Comparison of ENCODE assay signal across 19 mouse cellular contexts in the genomic region with DNA sequence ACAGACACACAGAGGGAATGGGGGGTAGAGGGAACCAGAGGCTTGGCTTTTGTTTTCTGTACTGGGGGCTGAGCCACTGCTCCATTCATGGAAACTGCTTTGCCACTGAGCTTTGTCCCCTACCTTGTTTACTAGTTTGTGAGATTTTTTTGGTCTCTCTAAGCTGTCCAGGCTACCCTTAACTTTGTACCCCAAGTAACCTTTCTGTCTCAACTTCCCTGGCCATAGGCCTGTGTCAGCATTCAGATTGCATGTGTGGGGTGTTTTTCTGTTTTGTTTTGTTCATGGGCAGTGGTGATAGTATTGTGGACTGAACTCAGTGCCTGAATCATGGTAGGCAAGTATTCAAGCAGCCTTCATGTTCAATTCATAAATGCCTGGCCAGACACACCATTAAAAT. TPM values are rescaled to one million over a fixed set of nuclear protein-coding genes. Genes with fewer than 3 reads are reported as not detected.
"Had no signal": no experiment of that assay in that cellular context is flagged by ENCODE, and none has a peak within 500 bp of the region (broad histone marks: within the 10 kb centered on the region; RNA-seq: fewer than 3 reads in every experiment).

No protein-coding gene starts in this region.

- H3K36me3 ChIP-seq: midbrain, embryonic 15.5 days had no signal

- H3K4me2 ChIP-seq: lung, embryonic 15.5 days; midbrain, embryonic 11.5 days; midbrain, embryonic 13.5 days; midbrain, embryonic 15.5 days; neural tube, embryonic 12.5 days; stomach, embryonic 15.5 days had no signal

- ATAC-seq: lung, postnatal 0 days; midbrain, embryonic 13.5 days; midbrain, embryonic 15.5 days had no signal

- DNase-seq: lung, postnatal 14 days; lung, postnatal 36 days; right cerebral cortex, postnatal 14 days; thymus, adult 2 months; thymus, postnatal 25 days; thymus, postnatal 4 days had no signal

- H3K27me3 ChIP-seq: lung, embryonic 15.5 days; megakaryocyte, embryonic 14.5 days; midbrain, embryonic 13.5 days; midbrain, embryonic 15.5 days; neural tube, embryonic 12.5 days; stomach, embryonic 15.5 days had no signal

- H3K9me3 ChIP-seq: lung, embryonic 15.5 days; megakaryocyte, embryonic 14.5 days; midbrain, embryonic 13.5 days; midbrain, embryonic 15.5 days; neural tube, embryonic 12.5 days; stomach, embryonic 15.5 days had no signal

- H3K9ac ChIP-seq: lung, embryonic 15.5 days; midbrain, embryonic 13.5 days; midbrain, embryonic 15.5 days; neural tube, embryonic 12.5 days; stomach, embryonic 15.5 days had no signal

- H3K27ac ChIP-seq: lung, embryonic 15.5 days; midbrain, embryonic 13.5 days; midbrain, embryonic 15.5 days; neural tube, embryonic 12.5 days; stomach, embryonic 15.5 days; stomach, postnatal 0 days had no signal

- H3K4me3 ChIP-seq: lung, embryonic 15.5 days; megakaryocyte, embryonic 14.5 days; midbrain, embryonic 13.5 days; midbrain, embryonic 15.5 days; neural tube, embryonic 12.5 days; stomach, embryonic 15.5 days had no signal

RNA-seq across cellular contexts. Expression of gene Adamts7, which starts 54.6 kb away (rescaled TPM):
- total RNA-seq: megakaryocyte progenitor cell, adult 5-6 weeks; monocyte, adult 5-6 weeks; neutrophil, adult 5-6 weeks had no signal
- polyA plus RNA-seq: macrophage had no signal
